Mouse (Mus musculus) MEL (cell line): ENCODE measurements around the gene Phyhipl. TPM values are rescaled to one million over a fixed set of nuclear protein-coding genes. Genes with fewer than 3 reads are reported as not detected.

Experiments
- DNase-seq: peaks from one replicate; pipeline ENCODE4 v3.0.0; 2011; ENCODE audit warnings: low read depth, low spot score
- H3K27ac ChIP-seq: 2 replicates; pipeline ENCODE4 v1.5.1; 2012; ENCODE audit warnings: low read depth, mild to moderate bottlenecking, control low read depth, low read length, moderate library complexity; ENCODE audit not compliant: control insufficient read depth
- H3K27me3 ChIP-seq, 2 experiments: fragments of 150-350 bp in 1 of 2; sonication (generic) in 1 of 2; 2 replicates each; pipeline ENCODE4 v1.6.1; 2012; ENCODE audit warnings: low read length in 2 of 2, mild to moderate bottlenecking in 2 of 2, improper control_type of control experiment in 1 of 2, moderate library complexity in 1 of 2; ENCODE audit not compliant: insufficient read depth in 2 of 2, control insufficient read depth in 1 of 2
- H3K36me3 ChIP-seq, 2 experiments: 2 replicates each; pipeline ENCODE4 v1.6.1; 2012 to 2014; ENCODE audit warnings: low read length in 2 of 2, improper control_type of control experiment in 1 of 2, inconsistent platforms in 1 of 2, mild to moderate bottlenecking in 1 of 2; ENCODE audit not compliant: insufficient read depth in 2 of 2, control insufficient read depth in 1 of 2
- H3K4me1 ChIP-seq, 2 experiments: fragments of 150-350 bp in 1 of 2; sonication (generic) in 1 of 2; 2 replicates each; pipeline ENCODE4 v1.6.1; 2012; ENCODE audit warnings: low read length in 2 of 2, improper control_type of control experiment in 1 of 2, mild to moderate bottlenecking in 1 of 2; ENCODE audit not compliant: insufficient read depth in 2 of 2, control insufficient read depth in 1 of 2
- H3K4me3 ChIP-seq, 2 experiments: fragments of 150-350 bp in 1 of 2; sonication (generic) in 1 of 2; 2 replicates each; pipeline ENCODE4 v1.5.1; 2012; ENCODE audit warnings: low read depth in 2 of 2, low read length in 2 of 2, mild to moderate bottlenecking in 2 of 2, moderate library complexity in 2 of 2, control low read depth in 1 of 2, improper control_type of control experiment in 1 of 2; ENCODE audit not compliant: control insufficient read depth in 1 of 2, insufficient read depth in 1 of 2
- H3K79me2 ChIP-seq: 2 replicates; pipeline ENCODE4 v1.6.1; 2012; ENCODE audit warnings: mild to moderate bottlenecking, low read length, moderate library complexity; ENCODE audit not compliant: control insufficient read depth, poor library complexity, insufficient read depth
- H3K9ac ChIP-seq: 2 replicates; pipeline ENCODE4 v1.6.1; 2012; ENCODE audit warnings: low read depth, mild to moderate bottlenecking, control low read depth, low read length, moderate library complexity; ENCODE audit not compliant: control insufficient read depth, poor library complexity, severe bottlenecking
- H3K9me3 ChIP-seq: fragments of 150-350 bp; sonication (generic); replicated peaks from 2 replicates; pipeline ENCODE4 v1.6.1; 2012; ENCODE audit warnings: mild to moderate bottlenecking, low read length, improper control_type of control experiment, moderate library complexity; ENCODE audit not compliant: insufficient read depth
- BHLHE40 ChIP-seq: IDR thresholded peaks from 2 replicates; pipeline ENCODE4 v1.6.1; 2012; ENCODE audit warnings: low read depth, mild to moderate bottlenecking, inconsistent platforms, low read length, improper control_type of control experiment, borderline replicate concordance
- CHD2 ChIP-seq: IDR thresholded peaks from 2 replicates; pipeline ENCODE4 v1.6.1; 2011; ENCODE audit warnings: low read length, improper control_type of control experiment
- CTCF ChIP-seq, 3 experiments: IDR thresholded peaks in 2 of 3; conservative IDR thresholded peaks in 1 of 3; 2 replicates each; pipeline ENCODE4 v1.5.1; 2011 to 2012; ENCODE audit warnings: low read length in 3 of 3, low read depth in 2 of 3, mild to moderate bottlenecking in 2 of 3, improper control_type of control experiment in 1 of 3, inconsistent platforms in 1 of 3, mixed read lengths in 1 of 3, moderate library complexity in 1 of 3; ENCODE audit not compliant: control insufficient read depth in 1 of 3, insufficient read depth in 1 of 3, poor library complexity in 1 of 3, severe bottlenecking in 1 of 3
- GABPA ChIP-seq: IDR thresholded peaks from 2 replicates; pipeline ENCODE4 v1.6.1; 2012; ENCODE audit warnings: low read depth, mild to moderate bottlenecking, inconsistent platforms, low read length, improper control_type of control experiment, moderate library complexity
- GATA1 ChIP-seq: IDR thresholded peaks from 2 replicates; pipeline ENCODE4 v1.6.1; 2011; ENCODE audit warnings: low read depth, low read length, improper control_type of control experiment
- JUND ChIP-seq: IDR thresholded peaks from 2 replicates; pipeline ENCODE4 v1.6.1; 2011; ENCODE audit warnings: low read depth, mild to moderate bottlenecking, improper control_type of control experiment, low read length
- KAT2A ChIP-seq: conservative IDR thresholded peaks from 2 replicates; pipeline ENCODE4 v1.6.1; 2012; ENCODE audit warnings: low read depth, low read length, improper control_type of control experiment, inconsistent platforms
- MAFK ChIP-seq: IDR thresholded peaks from 2 replicates; pipeline ENCODE4 v1.6.1; 2011; ENCODE audit warnings: low read depth, mild to moderate bottlenecking, low read length, improper control_type of control experiment, borderline replicate concordance
- MYC ChIP-seq: IDR thresholded peaks from 2 replicates; pipeline ENCODE4 v1.6.1; 2011; ENCODE audit warnings: low read depth, mild to moderate bottlenecking, low read length, improper control_type of control experiment, moderate library complexity
- RAD21 ChIP-seq: IDR thresholded peaks from 2 replicates; pipeline ENCODE4 v1.6.1; 2011; ENCODE audit warnings: mild to moderate bottlenecking, low read depth, low read length, improper control_type of control experiment
- RCOR1 ChIP-seq: IDR thresholded peaks from 2 replicates; pipeline ENCODE4 v1.6.1; 2012; ENCODE audit warnings: low read depth, mild to moderate bottlenecking, inconsistent platforms, low read length, improper control_type of control experiment
- SIN3A ChIP-seq: IDR thresholded peaks from 2 replicates; pipeline ENCODE4 v1.6.1; 2012; ENCODE audit warnings: low read length, improper control_type of control experiment, inconsistent platforms
- TAL1 ChIP-seq: IDR thresholded peaks from 2 replicates; pipeline ENCODE4 v1.6.1; 2012; ENCODE audit warnings: mild to moderate bottlenecking, inconsistent platforms, low read length, moderate library complexity, mixed read lengths
- TCF12 ChIP-seq: IDR thresholded peaks from 2 replicates; pipeline ENCODE4 v1.6.1; 2014; ENCODE audit warnings: low read depth, mild to moderate bottlenecking, inconsistent platforms, low read length, improper control_type of control experiment, moderate library complexity
- ZC3H11A ChIP-seq: IDR thresholded peaks from 2 replicates; pipeline ENCODE4 v1.6.1; 2012; ENCODE audit warnings: low read depth, mild to moderate bottlenecking, inconsistent platforms, low read length, improper control_type of control experiment
- ZKSCAN1 ChIP-seq: IDR thresholded peaks from 2 replicates; pipeline ENCODE4 v1.6.1; 2012; ENCODE audit warnings: low read depth, mild to moderate bottlenecking, inconsistent platforms, low read length, improper control_type of control experiment, moderate library complexity
- ZNF384 ChIP-seq: IDR thresholded peaks from 2 replicates; pipeline ENCODE4 v1.6.1; 2012; ENCODE audit warnings: low read depth, mild to moderate bottlenecking, inconsistent platforms, low read length, improper control_type of control experiment
- polyA plus RNA-seq, 2 experiments: library from polyadenylated mRNA; stranded (reverse) in 1 of 2; unstranded in 1 of 2; fragments of >175 nt in 1 of 2; fragments of >200 nt in 1 of 2; gene quantifications; 2 replicates each; pipeline versions ENCODE4 v1.2.1 to v1.2.4; 2012; ENCODE audit warnings: low replicate concordance in 2 of 2, low read depth in 1 of 2; ENCODE audit not compliant: insufficient read length in 2 of 2, insufficient read depth in 1 of 2, missing spikeins in 1 of 2
- total RNA-seq: library from RNA; depleted of rRNA; stranded (reverse); fragments of 300-350 nt; gene quantifications from 2 replicates; pipeline ENCODE4 v1.2.3, GENCODE M21; 2012; rRNA removed

The Phyhipl gene
- total RNA-seq: not detected in 2 replicates
- polyA plus RNA-seq: not detected

DNA sequence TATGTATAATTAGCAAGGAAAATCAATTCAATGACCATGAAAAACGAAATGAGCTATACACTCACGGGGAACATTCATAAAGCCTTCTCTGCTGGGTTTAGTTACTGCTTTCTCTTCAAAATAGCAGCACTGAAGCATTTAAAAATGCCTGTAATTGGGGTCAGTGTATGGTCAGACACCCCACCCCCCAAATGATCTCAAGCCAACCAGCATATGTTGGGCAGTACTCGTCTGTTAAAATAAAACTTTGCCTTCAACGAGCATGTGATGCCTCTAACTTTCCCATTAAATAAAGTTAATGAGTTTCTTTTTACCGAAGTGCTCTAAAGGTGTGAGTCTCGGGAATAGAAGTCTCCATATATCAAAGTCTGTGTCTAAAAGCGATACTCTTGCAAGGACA is at the start of gene Phyhipl:
TSS of gene Phyhipl (minus strand) at position 138 of the 400 bp plus-strand sequence.
- Histone ChIP-seq H3K4me3 (no peak within 1 kb of the TSS), H3K36me3 (no peaks in the 10 kb centered on the region), H3K27me3 (no peaks in the 10 kb centered on the region), H3K9ac (no peak within 1 kb of the TSS), H3K4me1 (no peaks in the 10 kb centered on the region), H3K27ac (no peak within 1 kb of the TSS), H3K79me2 (no peaks in the 10 kb centered on the region), H3K9me3 (no peaks in the 10 kb centered on the region)
- TF ChIP-seq RCOR1 (no peak), MAFK (no peak), ZC3H11A (no peak), ZNF384 (no peak), KAT2A (no peak), GATA1 (no peak), BHLHE40 (no peak), GABPA (no peak), MYC (no peak)
- DNase-seq: no peak

GRCm38 (mm10) chr10:70703211-70703610 is 47.4 kb upstream of the Phyhipl start:
- Histone ChIP-seq H3K9me3 (no peaks in the 10 kb centered on the region), H3K79me2 (no peaks in the 10 kb centered on the region), H3K27me3 (no peaks in the 10 kb centered on the region), H3K4me1 (no peaks in the 10 kb centered on the region), H3K36me3 (no peaks in the 10 kb centered on the region), H3K4me3 (no peak overlapping the region), H3K9ac (no peak overlapping the region), H3K27ac (no peak overlapping the region)
- TF ChIP-seq JUND (no peak), ZNF384 (no peak), BHLHE40 (no peak), RCOR1 (no peak), RAD21 (no peak), GATA1 (no peak), ZKSCAN1 (no peak), TCF12 (no peak), CTCF (IDR thresholded peaks at IDR 0.05 in 2 of 3, conservative IDR thresholded peaks at IDR 0.05 in 1 of 3; ENCODE audit: control insufficient read depth in 1 of 3, insufficient read depth in 1 of 3, low read depth in 2 of 3, low read length in 3 of 3, poor library complexity in 1 of 3, severe bottlenecking in 1 of 3) (no peak), MAFK (no peak), KAT2A (no peak), TAL1 (no peak)
- no peak for DNase-seq

- H3K4me3 ChIP-seq: no peak overlapping the region
- H3K79me2 ChIP-seq: no peaks in the 10 kb centered on the region
- no peaks in the 10 kb centered on the region for H3K27me3 ChIP-seq
- no peak overlapping the region for H3K9ac ChIP-seq
- H3K9me3 ChIP-seq: no peaks in the 10 kb centered on the region
- no peak for TF ChIP-seq RAD21
- no peak for TF ChIP-seq ZNF384
- no peak for TF ChIP-seq ZC3H11A
- TF ChIP-seq SIN3A: no peak
- no peak for TF ChIP-seq CHD2
- DNase-seq: no peak
- H3K4me1 ChIP-seq: no peaks in the 10 kb centered on the region
- H3K36me3 ChIP-seq: no peaks in the 10 kb centered on the region
- no peak overlapping the region for H3K27ac ChIP-seq
These were observed 43.8 kb upstream of the Phyhipl start for GRCm38 (mm10) chr10:70699581-70699980.
